Mouse (Mus musculus) right cerebral cortex, postnatal 10 days (tissue): ENCODE results near the gene Hs1bp3.
A peak's percentile ranks its signal among the peaks of the same experiment; 100 is the strongest.

Source experiments
- DNase-seq, 2 experiments: peaks; one replicate each; pipeline ENCODE4 v3.0.0; 2021; ENCODE audit warnings: low spot score in 2 of 2

The Hs1bp3 gene

DNA sequence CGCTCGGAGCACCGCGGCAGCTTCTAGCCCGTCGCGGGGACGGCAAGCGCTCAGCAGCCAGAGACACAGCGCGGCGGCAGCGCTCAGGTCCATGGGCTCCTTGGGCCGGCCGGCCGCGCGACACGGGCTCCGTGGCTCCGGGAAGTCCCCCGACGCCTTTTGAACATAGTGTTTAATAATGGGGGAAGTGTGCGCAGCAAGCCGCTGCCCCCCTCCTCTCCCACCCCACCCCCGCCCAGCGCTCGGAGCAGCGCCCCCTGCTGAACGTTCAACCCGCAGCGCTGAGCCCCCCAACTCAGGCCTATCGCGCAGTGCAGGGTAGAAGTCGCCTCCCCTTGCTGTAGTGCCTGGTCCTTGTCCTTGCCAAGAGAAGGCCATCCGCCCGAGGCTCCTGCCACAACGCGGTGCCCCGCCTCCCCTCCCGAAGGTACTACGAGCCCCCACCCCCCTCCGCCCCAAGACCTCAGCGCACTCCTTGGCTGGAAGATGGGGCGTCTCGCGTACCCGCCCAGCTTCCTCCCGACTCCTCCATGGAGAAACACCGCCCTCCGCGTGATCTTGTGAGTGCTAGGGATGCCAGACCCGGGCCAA is 11.3 kb upstream of the Hs1bp3 start, which contains the start of gene Gdf7:
TSS of gene Gdf7 (minus strand) at position 114 of the 591 bp plus-strand sequence.
- DNase-seq, result no peak

DNA sequence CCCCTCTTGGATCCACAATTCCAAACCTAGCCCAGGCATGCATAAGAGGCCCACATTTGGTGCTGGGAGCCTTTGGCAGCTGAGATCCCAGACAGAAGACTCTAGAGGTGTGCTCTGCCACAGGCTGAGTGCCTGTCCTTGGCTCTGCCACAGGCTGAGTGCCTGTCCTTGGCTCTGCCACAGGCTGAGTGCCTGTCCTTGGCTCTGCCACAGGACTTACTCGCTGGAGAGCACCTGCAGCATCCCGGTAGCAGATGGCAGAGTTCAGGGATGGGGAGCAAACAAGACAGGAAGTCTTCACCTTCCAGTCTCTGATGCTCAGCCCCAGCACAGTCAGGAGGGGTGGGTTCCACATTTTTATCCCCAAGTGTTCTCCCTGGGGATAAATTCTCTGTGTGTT is 8.0 kb upstream of the Hs1bp3 start:
- DNase-seq, result no peak

DNA sequence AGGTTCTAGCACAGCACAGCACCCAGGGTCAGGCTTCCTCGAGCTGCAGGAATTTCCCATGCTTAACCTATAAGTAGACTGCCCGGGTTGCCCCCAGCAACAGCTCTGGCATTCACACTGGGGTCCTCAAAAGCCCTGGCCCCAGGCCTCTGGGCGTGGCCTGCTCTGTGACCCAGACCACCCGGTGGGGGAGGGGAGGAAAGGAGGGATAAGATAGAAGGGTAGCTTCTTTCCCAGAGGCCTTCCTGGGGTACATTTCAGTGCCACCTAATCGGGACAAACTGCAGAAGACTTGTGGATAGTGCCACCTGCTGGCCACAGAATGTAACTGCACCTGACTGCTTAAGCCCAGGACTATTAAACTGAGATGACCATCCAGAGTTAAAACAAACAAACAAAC is 6.8 kb upstream of the Hs1bp3 start:
- peak; percentile 65 to 76 for DNase-seq

DNA sequence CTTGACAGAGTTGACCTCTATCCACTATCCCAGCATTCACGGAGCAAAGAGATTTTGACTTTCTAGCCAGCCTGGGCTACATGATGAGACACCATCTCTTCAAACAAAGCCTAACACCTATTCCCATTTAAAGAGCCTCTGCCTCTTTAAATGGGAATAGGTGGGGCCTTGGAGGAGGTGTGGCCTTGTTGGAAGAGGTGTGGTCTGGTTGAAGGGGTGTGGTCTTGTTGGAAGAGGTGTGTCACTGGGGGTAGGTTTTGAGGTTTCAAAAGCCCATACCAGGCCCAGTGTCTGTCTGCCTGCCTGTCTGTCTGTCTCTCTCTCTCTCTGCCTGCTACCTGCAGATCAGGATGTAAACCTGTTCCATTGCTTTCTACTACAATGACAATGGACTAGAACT is 6.3 kb upstream of the Hs1bp3 start:
- DNase-seq, result no peak

DNA sequence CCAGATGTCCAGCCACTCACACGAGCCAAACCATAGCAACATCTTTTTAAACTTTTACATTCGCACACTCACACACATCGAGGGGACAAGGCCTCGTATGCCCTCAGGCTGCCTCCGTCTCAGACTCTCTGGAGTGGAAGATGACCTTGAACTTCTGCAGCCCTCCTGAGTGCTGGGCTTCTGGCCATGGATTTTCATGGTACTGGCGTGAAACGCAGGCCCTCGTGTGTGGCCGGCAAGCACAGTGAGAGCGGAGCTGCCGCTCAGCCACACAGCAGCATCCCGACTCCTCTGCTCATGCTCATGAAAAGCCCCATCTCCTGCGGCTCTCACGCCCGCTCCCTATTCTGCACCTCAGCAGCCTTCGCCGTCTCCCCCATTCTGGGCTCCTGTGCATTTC is 2.2 kb upstream of the Hs1bp3 start:
- no peak for DNase-seq

DNA sequence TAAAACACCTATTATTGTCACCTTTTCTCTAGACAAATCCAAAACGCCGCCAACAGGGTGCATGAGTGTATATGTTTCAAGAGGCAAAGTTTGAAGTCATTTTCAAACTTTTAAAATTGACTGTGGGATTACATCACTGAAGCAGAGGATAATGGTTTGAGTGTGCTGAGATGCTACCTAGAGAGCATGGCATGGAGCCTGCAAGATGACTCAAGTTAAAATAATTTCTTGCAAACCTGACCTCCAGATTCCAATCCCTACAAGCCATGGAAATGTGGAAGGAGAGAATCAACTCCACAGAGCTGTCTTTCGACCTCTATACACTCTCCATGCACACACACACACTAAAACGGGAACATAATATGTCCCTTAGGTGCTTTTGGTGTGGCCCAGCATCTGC is 966 bp upstream of the Hs1bp3 start:
- DNase-seq, result no peak

DNA sequence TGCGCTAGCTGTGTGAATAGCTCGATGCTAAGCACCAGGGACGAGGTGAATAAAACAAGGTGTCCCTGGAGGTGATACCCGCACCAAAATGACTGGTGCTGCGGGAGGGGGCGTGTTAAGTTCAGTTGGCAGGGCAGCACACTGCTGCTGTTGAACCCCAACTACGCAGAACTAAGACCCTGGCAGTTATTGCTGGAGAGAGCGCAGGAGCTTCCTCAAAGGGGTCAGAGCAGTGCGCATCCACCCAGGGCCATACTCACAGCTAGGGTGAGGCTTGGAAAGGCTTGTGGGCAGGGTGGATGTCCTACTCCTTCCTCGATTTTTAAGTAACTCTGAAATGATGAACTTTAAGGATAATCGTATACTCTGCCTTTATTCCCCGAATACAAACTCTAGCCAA is 541 bp downstream of the Hs1bp3 start:
- DNase-seq, result no peak

DNA sequence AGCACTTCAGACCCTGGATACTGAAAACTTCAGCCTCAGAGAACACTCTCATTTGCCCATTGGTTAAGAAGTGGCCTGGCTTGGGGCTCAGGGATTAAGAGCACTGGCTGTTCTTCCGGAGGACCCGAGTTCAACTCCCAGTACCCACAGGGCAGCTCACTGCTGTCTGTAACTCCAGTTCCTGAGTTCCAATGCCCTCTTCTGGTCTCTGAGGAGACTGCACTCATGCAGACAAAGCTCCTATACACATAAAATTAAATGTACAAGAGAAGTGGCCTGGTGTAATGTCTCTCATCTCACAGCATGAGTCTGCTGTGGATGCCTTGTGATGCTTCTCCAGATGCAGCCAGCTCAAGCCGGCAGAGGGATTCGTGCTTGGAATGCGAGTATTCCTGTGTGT is 3.3 kb downstream of the Hs1bp3 start:
- no peak for DNase-seq

DNA sequence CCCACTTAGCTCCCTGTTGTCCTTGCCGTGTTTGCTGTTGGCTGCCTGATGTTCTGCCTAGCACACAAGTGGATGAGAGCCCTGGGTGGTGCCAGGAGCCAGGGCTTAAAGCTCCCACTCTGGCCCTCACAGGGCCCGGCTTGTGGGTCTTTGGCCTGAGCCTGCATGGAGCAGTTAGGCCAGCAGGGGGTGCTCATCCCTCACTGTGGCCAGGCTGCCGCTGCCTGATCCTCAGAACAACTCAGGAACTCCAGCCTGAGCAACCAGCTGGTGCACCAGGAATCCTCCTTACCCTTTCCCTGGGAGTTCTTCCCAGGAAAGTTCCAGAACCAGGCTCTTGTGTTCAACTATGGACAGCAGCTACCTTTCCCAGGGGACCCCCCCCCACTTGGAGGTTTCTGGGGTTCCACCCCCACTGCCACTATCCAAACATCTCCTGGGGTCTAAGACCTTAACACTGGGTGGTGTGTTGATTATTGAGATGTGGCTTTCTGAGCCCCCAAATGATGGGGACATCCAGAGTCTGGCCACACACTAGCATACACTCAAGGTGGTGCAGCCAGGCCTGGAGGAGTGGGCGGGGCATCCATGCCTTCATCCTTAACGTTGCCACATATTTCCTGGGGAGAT is 7.0 kb downstream of the Hs1bp3 start:
- peak; percentile 79 to 87 for DNase-seq

DNA sequence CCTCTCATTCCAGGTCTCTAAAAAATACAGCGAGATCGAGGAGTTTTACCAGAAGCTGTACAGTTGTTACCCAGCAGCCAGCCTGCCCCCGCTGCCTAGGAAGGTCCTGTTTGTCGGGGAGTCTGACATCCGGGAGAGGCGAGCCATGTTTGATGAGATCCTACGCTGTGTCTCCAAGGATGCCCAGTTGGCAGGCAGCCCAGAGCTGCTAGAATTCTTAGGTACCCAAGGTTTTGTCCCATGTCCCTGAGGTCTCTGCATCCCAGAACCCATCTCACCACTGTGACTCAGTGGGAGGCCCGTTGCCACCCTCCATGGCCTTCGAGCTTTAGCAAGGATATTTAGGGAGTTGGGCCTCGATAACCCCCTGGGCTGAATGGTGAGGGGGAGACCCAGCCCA is 8.3 kb downstream of the Hs1bp3 start:
- no peak for DNase-seq

DNA sequence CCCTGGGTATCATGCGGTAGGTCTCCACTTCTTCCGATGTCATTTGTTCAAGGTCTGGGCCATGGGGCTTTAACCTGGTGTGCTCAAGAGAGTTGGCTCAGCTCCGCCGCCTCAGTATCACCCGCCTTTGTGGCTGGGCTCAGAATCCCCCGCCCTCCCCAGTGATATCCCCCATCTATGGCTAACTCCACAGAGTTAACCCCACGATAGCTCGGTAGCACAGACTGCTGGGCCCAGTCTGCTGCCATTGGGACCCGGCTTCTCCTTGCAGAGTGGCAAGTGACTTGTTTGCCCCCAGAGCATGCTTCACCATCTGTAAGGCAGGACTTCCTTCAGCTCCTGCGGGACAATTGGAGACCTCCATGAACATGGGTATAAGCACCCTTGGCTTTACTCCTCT is 10.9 kb downstream of the Hs1bp3 start:
- no peak for DNase-seq

DNA sequence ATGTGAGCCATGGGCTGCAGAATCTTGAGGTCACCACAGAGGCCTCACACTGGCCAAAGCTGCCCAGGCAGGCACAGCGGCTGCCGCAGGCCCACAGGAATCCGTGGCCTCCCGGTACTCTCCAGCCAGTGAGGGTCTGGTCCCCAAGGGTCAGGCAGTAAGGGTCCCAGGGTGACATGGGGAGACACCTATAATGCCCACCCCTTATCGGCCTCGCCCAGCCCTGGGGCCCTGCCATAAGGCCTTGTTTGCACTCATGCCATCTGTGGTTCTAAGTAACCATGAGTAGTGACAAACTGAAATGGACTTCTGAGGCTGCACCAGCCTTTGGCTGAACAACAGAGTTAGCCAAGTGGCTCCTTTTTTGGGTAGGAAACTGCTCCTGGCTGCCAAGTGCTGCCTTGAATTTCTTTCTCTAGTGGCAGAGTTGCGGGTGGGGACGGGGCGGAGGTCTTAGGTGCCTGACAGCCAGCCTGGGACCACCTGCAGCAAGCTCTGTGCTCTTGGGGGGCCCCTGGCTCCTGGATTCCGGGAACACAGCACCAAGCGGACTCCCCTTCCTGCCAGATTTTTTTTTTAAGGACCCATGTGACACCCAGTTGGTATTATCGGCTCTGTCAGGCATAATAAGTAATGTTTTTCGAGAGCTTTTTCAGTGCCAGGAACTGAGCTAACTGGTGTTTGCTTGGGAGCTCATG is 12.2 kb downstream of the Hs1bp3 start:
- DNase-seq, result peak; percentile 47 to 60

DNA sequence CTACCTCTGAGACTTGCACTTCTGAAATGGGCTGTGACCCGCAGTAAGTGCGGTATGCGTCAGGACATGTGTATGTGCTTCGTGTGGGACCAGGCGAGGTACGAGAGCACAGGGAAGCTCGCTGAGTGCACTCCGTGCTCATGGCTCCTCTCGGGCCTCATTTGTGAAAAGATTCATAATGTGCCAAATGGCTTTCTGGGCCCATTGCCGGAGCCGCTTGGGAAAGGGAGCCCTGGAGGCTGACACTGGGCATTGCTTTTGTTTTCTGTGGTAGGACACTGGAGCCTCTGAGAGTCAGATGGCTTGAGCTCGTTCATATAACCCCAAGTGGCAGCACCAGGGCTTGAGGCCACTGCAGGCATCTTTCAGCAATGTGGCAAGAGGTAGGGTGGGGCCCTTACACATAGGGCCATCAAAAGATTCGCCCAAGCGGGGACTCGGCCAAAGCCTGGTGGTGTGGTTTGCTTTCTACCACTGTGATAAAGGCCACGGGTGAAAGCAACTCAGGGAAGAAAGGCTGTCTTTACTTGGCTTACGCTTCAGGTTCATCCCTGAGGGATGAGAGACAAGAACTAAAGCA is 12.8 kb downstream of the Hs1bp3 start:
- DNase-seq, result peak; percentile 61 to 65

DNA sequence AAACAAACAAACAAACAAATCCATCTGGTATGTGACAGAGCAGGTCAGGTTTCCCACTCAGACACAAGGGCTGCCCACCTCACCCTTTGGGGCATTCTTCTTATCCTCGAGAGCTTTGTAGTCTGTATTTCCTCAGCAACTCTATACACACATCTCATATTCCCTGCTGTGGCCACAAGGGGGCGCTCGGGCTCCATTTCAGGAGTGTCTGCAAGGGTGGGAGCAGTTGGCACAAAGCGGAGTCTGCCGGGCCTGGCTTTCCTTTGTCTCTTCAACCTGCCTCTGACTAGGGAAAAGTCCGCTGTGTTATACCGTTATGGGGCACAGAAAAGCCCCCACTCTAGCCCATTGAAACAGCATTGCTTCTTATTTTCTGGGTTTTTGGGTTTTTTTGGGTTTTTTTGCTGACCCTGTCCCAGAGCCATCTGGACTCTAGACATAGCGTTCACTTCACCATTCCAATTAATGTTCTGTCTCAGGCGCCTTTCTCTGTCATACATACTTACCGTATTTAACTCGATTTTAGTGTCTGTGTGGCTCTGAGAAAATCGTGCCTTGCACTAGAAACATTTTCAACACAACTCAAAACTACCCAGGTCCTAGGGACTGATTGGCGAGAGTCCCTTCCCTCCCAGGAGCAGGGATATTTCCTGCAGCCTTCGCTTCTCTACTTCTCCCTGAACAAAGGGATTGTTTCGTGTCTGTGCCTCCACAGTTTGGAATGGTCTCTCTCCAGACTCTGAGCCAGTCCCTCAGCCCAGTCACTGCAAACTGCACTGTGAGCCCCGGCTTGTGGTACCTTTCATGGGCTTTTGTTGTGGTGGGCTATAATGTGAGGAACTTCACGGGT is 13.8 kb downstream of the Hs1bp3 start:
- DNase-seq, result peak; percentile 96 to 98

DNA sequence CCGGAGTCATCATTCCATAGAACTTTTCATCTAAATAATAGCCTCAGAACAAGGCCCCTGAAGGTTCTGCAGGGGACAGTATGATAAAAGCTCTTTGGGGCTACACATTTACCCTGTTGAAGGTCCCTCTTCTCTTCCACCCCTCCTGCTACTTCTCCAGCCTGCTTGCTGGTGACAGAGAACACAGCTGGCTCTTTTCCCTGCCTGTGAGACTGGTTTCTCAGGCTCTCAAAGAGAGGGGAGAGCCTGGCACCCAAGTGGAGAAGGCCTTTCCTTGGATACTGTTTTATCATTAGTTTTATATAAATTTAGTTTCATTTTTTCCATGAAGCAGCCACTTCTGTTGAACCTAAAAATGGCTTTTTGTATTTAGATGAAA is 14.4 kb downstream of the Hs1bp3 start:
- DNase-seq, result no peak

DNA sequence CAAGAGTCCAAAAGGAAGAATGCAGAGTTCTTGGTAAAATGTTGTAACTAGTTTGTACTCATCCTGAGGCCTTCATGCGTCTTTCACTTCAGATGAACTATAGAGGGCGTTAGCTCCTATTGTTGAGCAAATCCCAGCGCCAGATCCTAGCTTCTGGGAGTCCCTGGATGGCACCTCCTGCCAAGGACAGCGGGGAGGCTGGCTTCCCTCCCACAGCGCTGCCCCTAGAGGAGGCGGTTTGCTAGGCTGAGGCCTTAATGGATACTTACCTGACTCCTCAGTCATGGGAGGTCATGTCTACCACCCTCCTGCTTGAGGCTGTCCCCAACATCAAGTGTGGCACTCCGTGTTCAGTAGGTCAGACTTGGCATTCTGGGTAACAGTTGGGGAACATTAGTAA is 16.0 kb downstream of the Hs1bp3 start:
- DNase-seq, result no peak

DNA sequence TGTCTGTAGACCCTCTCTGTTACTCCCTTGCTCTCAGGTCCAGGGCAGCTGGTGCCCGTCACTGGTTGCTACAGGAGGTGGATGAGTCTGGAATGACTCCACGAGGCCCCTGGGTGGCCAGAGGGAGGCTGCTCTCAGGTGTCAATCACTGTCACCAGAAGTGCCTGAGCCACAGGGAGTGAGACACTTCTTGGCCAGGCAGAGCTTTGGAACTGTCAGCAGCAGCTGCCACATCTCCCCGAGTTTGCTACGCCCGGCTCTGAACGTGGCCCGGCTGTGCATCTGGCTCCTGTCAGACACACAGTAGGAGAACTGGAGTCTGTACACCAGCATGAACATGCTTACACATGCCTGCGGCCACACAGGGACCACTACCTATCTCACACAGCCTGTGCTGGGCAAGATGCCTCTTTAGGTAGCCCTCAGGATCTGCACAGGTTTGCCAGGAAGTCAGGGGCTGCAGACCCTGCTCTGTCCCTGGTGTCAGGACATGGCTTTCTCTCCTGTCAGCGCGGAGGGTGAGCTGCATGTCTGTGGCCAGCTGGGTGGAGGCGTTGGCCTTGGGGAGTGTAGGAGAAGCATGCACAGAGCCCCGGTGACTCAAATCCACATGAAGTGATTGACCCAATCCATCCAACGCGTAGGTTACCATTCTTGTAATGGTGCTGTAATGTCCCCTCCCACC is 18.4 kb downstream of the Hs1bp3 start:
- DNase-seq, result no peak

DNA sequence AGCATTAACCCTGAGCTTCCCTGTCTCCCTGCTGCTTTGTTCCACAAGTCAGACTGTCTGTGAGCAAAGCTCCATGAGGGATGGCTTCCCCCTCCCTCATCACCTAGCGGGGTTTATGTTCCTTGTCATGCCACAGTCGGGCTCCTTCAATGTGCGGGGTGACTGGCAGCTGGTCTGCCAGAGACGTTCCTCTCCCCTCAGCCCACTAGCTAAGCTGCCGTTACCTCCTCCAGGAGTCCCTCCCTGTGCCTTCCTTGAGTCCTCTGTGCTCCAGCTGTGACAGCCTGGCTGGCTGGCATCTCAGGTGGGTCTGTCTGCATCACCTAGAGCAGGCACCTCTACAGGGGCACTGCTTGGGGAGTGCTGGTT is 18.9 kb downstream of the Hs1bp3 start:
- DNase-seq, result no peak

DNA sequence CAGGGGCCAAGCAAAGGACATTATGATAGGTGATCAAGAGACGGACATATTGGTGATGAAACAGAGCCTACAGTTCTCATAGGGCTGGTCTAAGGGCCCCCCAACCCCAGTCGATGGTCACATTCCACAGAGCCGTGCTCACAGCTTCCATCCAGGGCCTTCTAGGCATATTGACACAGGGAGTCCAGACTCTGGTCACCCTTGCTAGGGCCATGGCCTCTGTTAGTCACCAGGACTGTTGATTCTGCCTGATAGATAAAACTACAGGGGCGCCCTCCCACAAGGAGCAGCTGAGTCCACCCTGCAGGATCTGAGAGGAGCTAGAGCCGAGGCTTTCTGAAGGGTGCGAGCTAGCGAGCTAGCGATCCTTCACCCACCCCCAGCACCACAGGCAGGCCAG is 20.4 kb downstream of the Hs1bp3 start:
- DNase-seq, result no peak

DNA sequence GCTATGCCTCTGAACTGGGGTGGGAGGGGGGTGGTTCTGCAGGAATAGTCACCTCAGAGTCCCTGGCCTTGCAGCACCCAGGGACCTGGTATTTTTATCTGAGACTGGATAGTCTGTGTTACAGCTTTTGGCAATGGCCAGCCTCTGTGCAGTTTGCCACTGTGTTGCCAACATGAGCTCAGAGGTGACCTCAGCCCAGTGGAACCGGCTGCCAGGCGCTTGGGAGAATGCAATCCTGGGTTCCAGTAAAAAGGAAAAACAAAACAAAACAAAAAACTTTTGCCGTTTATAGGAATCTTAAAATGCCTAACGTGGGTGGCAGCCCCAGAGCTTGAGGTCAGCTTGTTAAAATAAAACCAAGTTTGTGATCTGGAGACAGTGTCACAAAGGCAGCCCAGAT is 21.0 kb downstream of the Hs1bp3 start:
- no peak for DNase-seq

DNA sequence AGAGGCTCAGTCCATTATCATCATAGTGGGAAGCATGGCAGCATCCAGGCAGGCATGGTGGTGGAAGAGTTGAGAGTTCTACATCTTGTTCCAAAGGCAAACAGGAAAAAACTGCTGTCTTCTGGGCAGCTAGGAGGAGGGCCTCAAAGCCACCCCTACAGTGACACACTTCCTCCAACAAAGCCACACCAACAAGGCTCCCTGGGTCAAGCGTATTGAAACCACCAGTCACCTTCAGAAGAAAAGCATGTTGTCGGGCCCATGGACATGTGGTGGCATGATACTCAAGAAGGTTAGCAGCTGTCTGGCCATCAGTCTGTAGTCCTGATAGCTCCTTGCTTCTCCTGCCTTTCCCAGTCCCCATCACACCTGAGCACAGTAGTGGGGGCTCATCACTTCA is 22.3 kb downstream of the Hs1bp3 start:
- no peak for DNase-seq
